Mouse (Mus musculus) erythroblast, adult 5-6 weeks (primary cell): ENCODE measurements around the gene Uqcc1. TPM values are rescaled to one million over a fixed set of nuclear protein-coding genes. Genes with fewer than 3 reads are reported as not detected.
"Not testable (repeated sequence)": the region's sequence is repeated elsewhere in the genome, so short reads cannot be mapped to it uniquely, and the experiment has no call there.

Source experiments
- ATAC-seq: replicated peaks from 2 replicates; pipeline ENCODE4 v1.8.0; 2016; ENCODE audit warnings: moderate number of reproducible peaks, mild to moderate bottlenecking, moderate TSS enrichment, inconsistent platforms; ENCODE audit not compliant: poor library complexity, low FRiP score, severe bottlenecking
- total RNA-seq, 2 experiments: library from RNA; stranded (forward) in 1 of 2; stranded (reverse) in 1 of 2; fragments of 150-400 nt in 1 of 2; fragments of 200-764, 138-1000 nt in 1 of 2; gene quantifications; 2 replicates each; pipeline versions ENCODE4 v1.2.3 to v1.2.4; 2015 to 2017; ENCODE audit warnings: low replicate concordance in 2 of 2

Uqcc1 gene
- total RNA-seq, 2 experiments from 2014 or later = 4.3 to 6.7 TPM

DNA sequence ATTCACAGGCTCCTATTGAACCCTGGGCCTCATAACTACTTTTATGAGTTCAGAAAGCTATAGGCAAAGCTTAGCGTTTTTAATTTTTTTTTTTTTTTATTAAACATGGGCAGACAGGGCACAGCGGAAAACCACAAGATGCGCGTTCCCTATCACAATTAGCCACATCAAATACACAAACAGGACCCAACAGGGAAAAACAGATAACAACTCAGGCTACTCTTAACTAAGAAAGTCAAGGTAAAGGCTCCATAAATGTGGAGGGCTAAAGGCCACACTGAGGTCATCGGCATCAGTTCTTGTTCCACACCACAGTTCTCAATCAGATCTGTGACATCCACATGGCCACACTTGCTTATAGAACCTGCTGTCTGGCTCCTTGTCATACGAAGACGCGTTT, 61.8 kb downstream of the Uqcc1 start:
- ATAC-seq = no peak

GRCm38 (mm10) chr2:155863301-155863867, 66.7 kb downstream of the Uqcc1 start:
- no peak for ATAC-seq

GRCm38 (mm10) chr2:155862573-155863300, 67.4 kb downstream of the Uqcc1 start:
- no peak for ATAC-seq

DNA sequence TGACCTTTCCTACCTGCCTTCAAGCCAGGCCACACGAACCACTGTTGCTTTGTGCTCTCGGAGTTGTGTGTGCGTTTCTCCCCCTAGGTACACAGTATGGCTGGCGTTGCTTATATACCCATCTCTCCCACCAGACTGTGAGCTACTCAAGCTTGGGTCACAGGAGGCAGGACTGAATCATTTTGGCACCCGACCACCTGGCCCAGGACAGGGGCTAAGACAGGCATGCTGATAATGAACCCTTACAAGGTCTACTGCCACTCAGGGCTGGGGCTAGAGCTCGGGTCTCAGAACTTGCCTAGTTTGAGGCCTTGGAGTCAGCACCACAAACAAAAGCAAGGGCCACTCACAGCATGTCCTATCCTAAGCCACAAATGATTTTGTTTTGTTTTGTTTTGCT, 68.5 kb downstream of the Uqcc1 start:
- ATAC-seq = no peak

DNA sequence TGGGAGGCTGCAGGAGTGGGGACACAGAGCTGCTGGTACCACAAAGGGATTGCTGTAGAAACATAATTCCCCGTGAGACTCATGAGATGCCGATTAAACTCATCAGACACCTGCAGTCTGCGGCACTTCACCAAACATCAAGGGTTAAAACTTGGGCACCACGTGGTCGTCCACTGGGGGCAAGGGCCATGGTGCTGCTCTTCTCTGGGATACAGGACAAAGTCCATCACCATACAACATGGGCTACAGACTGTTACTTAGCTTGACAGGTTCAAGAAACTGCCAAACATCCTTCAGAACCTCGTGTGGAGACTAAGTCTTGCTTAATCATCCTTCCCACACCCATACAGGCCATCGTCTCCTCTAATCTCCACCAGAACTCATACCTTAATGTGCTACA, 70.0 kb downstream of the Uqcc1 start:
- ATAC-seq = no peak

DNA sequence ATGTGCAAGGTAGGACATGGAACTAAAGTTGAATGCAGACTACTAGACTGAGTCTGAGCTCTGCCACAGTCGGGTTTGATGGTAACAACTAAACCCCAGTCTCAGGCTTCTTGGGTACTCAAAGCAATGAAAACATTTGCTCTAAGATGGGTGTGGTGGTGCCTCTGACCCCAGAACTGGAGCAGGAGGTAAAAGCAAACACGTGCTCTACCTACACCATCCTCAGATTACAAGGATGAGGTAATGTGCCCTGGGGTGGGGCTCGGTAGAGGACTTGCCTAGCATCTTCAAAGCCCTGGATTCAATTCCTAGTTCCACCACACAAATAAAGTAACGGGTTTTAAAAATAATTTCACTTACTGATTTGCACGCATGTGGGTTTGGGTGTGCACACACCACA, 77.6 kb downstream of the Uqcc1 start:
- no peak for ATAC-seq

DNA sequence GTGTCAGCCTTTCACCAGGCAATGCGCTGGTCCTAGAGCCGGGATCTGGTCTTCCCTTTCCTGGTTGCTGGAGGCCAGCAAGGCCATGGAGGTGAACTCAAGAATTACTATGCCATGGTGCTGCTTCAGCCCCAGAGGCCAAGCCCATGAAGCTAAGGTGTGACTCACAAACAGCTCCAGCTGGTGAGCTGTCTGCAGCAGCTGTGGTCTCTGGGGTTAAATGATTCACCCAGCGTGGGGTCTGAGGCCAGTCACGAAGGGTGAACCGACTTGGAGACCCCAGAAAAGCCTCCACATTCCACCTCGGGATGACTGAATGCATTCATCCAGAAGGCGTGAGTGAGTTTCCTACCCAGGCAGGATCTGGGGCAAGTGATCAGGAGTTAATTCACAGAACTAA, 80.0 kb downstream of the Uqcc1 start:
- no peak for ATAC-seq

GRCm38 (mm10) chr2:155849464-155849863, 80.6 kb downstream of the Uqcc1 start:
- no peak for ATAC-seq

GRCm38 (mm10) chr2:155848291-155848690, 81.8 kb downstream of the Uqcc1 start:
- ATAC-seq = peak; percentile 80

- no peak for ATAC-seq
Measured at GRCm38 (mm10) chr2:155846930-155847329, 83.2 kb downstream of the Uqcc1 start.

DNA sequence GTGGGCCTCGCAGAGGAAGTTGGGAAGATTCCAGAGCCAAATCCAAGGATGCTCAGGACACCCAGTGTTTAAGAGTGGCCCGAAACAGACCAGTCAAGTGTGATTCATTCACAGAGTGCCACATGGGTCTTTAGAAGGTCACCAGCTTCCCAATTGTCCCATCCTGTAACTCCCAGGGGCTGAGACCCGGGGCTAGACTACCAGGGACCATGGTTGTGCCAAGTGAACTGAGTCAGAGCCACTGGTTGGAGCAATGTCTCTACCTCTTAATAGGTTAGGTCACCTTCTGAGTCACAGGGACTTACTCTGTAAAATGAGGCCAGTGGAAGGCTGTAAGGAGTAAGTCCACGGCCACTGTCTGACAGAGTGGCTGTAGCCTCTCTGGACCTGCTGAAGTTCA, 91.1 kb downstream of the Uqcc1 start:
- no peak for ATAC-seq

DNA sequence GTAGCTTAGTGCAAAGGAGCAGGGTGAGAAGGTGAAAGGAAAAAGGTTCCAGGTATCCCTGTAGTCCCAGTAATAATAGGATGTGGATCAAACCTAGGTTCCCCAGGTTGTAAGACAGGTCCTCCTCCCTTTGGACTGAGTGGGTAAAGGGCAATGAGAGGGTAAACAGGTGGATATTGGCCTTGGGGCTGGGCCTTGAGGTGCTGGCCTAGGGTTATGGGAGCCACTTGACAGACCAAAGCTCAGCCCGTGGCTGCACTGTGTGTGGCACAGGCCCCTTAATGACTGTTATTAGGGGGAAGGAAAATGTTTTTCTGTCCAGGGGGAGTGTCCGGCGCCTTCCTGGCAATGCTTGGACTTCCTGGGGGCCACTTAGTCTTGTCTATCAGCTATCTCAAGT, 92.1 kb downstream of the Uqcc1 start:
- ATAC-seq = no peak

- no peak for ATAC-seq
Measured at GRCm38 (mm10) chr2:155834732-155835131, 95.4 kb downstream of the Uqcc1 start, which contains the start of gene Fam83c. TSS of gene Fam83c (minus strand) at chr2:155834854.

DNA sequence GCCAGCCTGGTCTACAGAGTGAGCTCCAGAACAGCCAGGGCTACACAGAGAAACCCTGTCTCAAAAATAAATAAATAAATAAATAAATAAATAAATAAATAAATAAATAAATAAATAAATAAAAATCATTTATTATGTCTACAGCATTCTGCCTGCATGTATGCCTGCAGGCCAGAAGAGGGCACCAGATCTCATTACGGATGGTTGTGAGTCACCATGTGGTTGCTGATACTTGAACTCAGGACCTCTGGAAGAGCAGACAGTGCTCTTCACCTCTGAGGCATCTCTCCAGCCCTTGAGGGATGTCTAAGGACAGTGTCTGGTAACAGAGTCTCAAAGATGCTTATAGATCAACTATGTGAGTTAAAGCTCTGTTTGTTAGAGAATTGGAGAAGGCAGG, 98.0 kb downstream of the Uqcc1 start:
- not testable (repeated sequence) for ATAC-seq

- no peak for ATAC-seq
Measured at GRCm38 (mm10) chr2:155831302-155831701, 98.8 kb downstream of the Uqcc1 start.

GRCm38 (mm10) chr2:155830841-155831240, 99.3 kb downstream of the Uqcc1 start:
- no peak for ATAC-seq

DNA sequence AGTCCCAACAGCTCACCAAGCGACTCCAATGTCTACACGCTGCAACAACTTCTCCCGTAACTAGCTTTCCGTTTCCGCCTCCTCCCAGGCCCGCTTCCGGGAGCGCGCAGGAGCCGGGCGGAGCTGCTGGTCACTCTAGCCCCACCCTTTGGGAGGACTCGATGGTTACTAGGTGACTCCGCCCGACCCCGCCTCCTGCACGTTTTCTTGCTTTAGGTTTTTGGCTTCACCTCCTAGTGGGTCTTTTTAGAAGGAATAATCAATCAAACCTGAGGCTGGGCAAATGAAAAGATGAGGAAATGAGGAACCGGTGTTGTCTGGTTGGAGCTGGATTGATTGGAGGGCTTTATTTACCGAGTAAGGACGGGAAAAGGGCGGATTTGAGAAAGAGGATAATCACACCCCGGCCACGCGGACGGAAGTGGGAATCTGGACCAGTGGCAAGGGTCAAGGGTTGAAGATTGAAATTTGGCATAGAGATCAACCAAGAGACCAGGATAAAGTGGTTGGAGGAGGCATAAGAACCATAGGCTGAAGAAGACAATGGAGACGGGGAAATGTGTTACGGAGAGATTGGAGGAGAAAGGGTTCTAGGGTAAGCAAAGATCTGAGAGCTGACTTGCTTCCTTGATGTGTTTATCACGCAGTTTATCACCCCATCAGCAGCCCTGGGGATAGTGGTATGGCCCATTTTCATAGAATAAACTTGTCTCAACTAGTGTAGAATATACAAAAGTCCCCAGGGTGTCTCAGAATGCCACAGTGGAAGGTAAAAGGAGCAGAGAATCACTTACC, 103.3 kb downstream of the Uqcc1 start, which contains the start of gene Eif6:
Eif6 (minus strand) TSS at position 296 of the 795 bp plus-strand sequence.
- ATAC-seq = peak; percentile 93

GRCm38 (mm10) chr2:155825904-155826629, 104.0 kb downstream of the Uqcc1 start:
- peak; percentile 68 for ATAC-seq

- ATAC-seq = no peak
Measured at GRCm38 (mm10) chr2:155823722-155824121, 106.4 kb downstream of the Uqcc1 start.

GRCm38 (mm10) chr2:155820779-155821178, 109.3 kb downstream of the Uqcc1 start:
- no peak for ATAC-seq
